Mouse (Mus musculus) liver, adult 2 months (tissue): ENCODE measurements around the gene Gm10272. TPM values are rescaled to one million over a fixed set of nuclear protein-coding genes. Genes with fewer than 3 reads are reported as not detected.
"Not testable (repeated sequence)": the region's sequence is repeated elsewhere in the genome, so short reads cannot be mapped to it uniquely, and the experiment has no call there.

Experiments
- DNase-seq: peaks from one replicate; pipeline ENCODE4 v3.0.0-alpha.2; 2011; ENCODE audit warnings: low read depth, low spot score; ENCODE audit errors: extremely low read depth
- H3K27ac ChIP-seq: fragments of 200-500 bp; replicated peaks from 2 replicates; pipeline ENCODE4 v1.5.1; 2012; ENCODE audit warnings: low read depth, mild to moderate bottlenecking, control low read depth, inconsistent platforms, low read length; ENCODE audit not compliant: insufficient read depth
- H3K27me3 ChIP-seq: fragments of 200-500 bp; 2 replicates; pipeline ENCODE4 v1.6.1; 2012; ENCODE audit warnings: mild to moderate bottlenecking, moderate library complexity, low read length, inconsistent platforms; ENCODE audit not compliant: control insufficient read depth, insufficient read depth
- H3K36me3 ChIP-seq: fragments of 200-500 bp; 2 replicates; pipeline ENCODE4 v1.6.1; 2012; ENCODE audit warnings: low read length, inconsistent platforms; ENCODE audit not compliant: control insufficient read depth, insufficient read depth
- H3K4me1 ChIP-seq: fragments of 200-500 bp; 2 replicates; pipeline ENCODE4 v1.6.1; 2011; ENCODE audit warnings: low read length; ENCODE audit not compliant: control insufficient read depth, insufficient read depth
- H3K4me3 ChIP-seq: fragments of 200-500 bp; 2 replicates; pipeline ENCODE4 v1.5.1; 2011; ENCODE audit warnings: low read depth, mild to moderate bottlenecking, control low read depth, low read length, moderate library complexity; ENCODE audit not compliant: insufficient read depth
- H3K79me2 ChIP-seq: fragments of 200-500 bp; 2 replicates; pipeline ENCODE4 v1.6.1; 2012; ENCODE audit warnings: inconsistent platforms, mild to moderate bottlenecking, low read length, moderate library complexity; ENCODE audit not compliant: control insufficient read depth, insufficient read depth
- H3K9ac ChIP-seq: fragments of 200-500 bp; 2 replicates; pipeline ENCODE4 v1.6.1; 2012; ENCODE audit warnings: low read depth, mild to moderate bottlenecking, control low read depth, inconsistent platforms, low read length
- CTCF ChIP-seq: fragments of 200-500 bp; IDR thresholded peaks from 2 replicates; pipeline ENCODE4 v1.5.1; 2011; ENCODE audit warnings: low read depth, low read length, control low read depth
- POLR2A ChIP-seq: fragments of 200-500 bp; IDR thresholded peaks from 2 replicates; pipeline ENCODE4 v1.6.1; 2011; ENCODE audit warnings: low read length, control low read depth; ENCODE audit not compliant: insufficient read depth; ENCODE audit errors: extremely low read depth
- WGBS: fragments of 180-500 bp; shearing (Covaris S2); methylation state at CpG from one replicate; pipeline ENCODE4 v1.1.7; 2018; 5-methylcytosine and 5-hydroxymethylcytosine counted together
- polyA plus RNA-seq: library from polyadenylated mRNA; depleted of rRNA; stranded (reverse); fragments of >200 nt; gene quantifications from 2 replicates; pipeline ENCODE4 v1.2.3, GENCODE M21; 2012
- total RNA-seq: library from RNA; depleted of rRNA; stranded (reverse); fragments of >200 nt; gene quantifications from 2 replicates; pipeline ENCODE4 v1.2.3, GENCODE M21; 2014

Gene Gm10272
- total and polyA plus RNA-seq, 2 experiments, result not detected

GRCm38 (mm10) chr10:77715507-77715906, 9.1 kb downstream of the Gm10272 start, which contains the start of gene Gm10142:
TSS of gene Gm10142 (plus strand) at chr10:77715807.
- Histone ChIP-seq H3K4me1 (no peaks in the 10 kb centered on the region), H3K36me3 (no peaks in the 10 kb centered on the region), H3K79me2 (no peaks in the 10 kb centered on the region), H3K27me3 (no peaks in the 10 kb centered on the region), H3K27ac (no peak within 1 kb of the TSS), H3K4me3 (no peak within 1 kb of the TSS), H3K9ac (no peak within 1 kb of the TSS)
- DNase-seq, result no peak
- 72% methylated on average over 1 of the region's 1 CpGs for WGBS
- TF ChIP-seq POLR2A, result no peak
- no peak for TF ChIP-seq CTCF

GRCm38 (mm10) chr10:77720299-77720698, 13.9 kb downstream of the Gm10272 start, which contains the start of gene Krtap12-1:
TSS of gene Krtap12-1 (plus strand) at chr10:77720599.
- not testable (repeated sequence) for H3K4me3 ChIP-seq, H3K27ac ChIP-seq, H3K36me3 ChIP-seq, H3K79me2 ChIP-seq, H3K27me3 ChIP-seq, DNase-seq, H3K4me1 ChIP-seq, H3K9ac ChIP-seq
- WGBS, result 94% methylated on average over 1 of the region's 1 CpGs

GRCm38 (mm10) chr10:77724855-77725254, 18.4 kb downstream of the Gm10272 start:
- H3K27me3 ChIP-seq, result no peaks in the 10 kb centered on the region
- no peaks in the 10 kb centered on the region for H3K36me3 ChIP-seq
- no peak for DNase-seq
- H3K9ac ChIP-seq, result no peak overlapping the region
- H3K27ac ChIP-seq, result no peak overlapping the region
- H3K79me2 ChIP-seq, result no peaks in the 10 kb centered on the region
- no peaks in the 10 kb centered on the region for H3K4me1 ChIP-seq
- H3K4me3 ChIP-seq, result no peak overlapping the region
- no peak for TF ChIP-seq POLR2A
- TF ChIP-seq CTCF, result peak; percentile 25; the same call in 1 of the 2 replicates
- WGBS, result 77% methylated on average over 8 of the region's 8 CpGs

- no peak for DNase-seq
- Histone ChIP-seq H3K27me3 (no peaks in the 10 kb centered on the region), H3K79me2 (no peaks in the 10 kb centered on the region), H3K9ac (no peak within 1 kb of the TSS), H3K36me3 (no peaks in the 10 kb centered on the region), H3K27ac (no peak within 1 kb of the TSS), H3K4me1 (no peaks in the 10 kb centered on the region), H3K4me3 (no peak within 1 kb of the TSS)
- 30% methylated on average over 3 of the region's 3 CpGs for WGBS
- TF ChIP-seq POLR2A (no peak), CTCF (no peak)
Measured at GRCm38 (mm10) chr10:77726186-77726585, 19.8 kb downstream of the Gm10272 start, which contains the start of gene Gm10100. TSS of gene Gm10100 (plus strand) at chr10:77726486.

GRCm38 (mm10) chr10:77728280-77728679, 21.9 kb downstream of the Gm10272 start:
- WGBS, result 63% methylated on average over 4 of the region's 4 CpGs
- DNase-seq, result no peak
- TF ChIP-seq POLR2A (no peak), CTCF (no peak)
- H3K36me3 ChIP-seq, result no peaks in the 10 kb centered on the region
- H3K27me3 ChIP-seq, result no peaks in the 10 kb centered on the region
- H3K27ac ChIP-seq, result no peak overlapping the region
- H3K4me3 ChIP-seq, result no peak overlapping the region
- H3K4me1 ChIP-seq, result no peaks in the 10 kb centered on the region
- no peak overlapping the region for H3K9ac ChIP-seq
- no peaks in the 10 kb centered on the region for H3K79me2 ChIP-seq

- Histone ChIP-seq H3K27ac (no peak overlapping the region), H3K36me3 (no peaks in the 10 kb centered on the region), H3K9ac (no peak overlapping the region), H3K4me3 (no peak overlapping the region), H3K4me1 (no peaks in the 10 kb centered on the region), H3K79me2 (no peaks in the 10 kb centered on the region), H3K27me3 (no peaks in the 10 kb centered on the region)
- no peak for DNase-seq
- WGBS, result 59% methylated on average over 4 of the region's 4 CpGs
- TF ChIP-seq CTCF, result peak; percentile 67
- TF ChIP-seq POLR2A, result no peak
Measured at GRCm38 (mm10) chr10:77729241-77729640, 22.8 kb downstream of the Gm10272 start.
